Mouse (Mus musculus): ENCODE measurements around the gene Aven.

The Aven gene

GRCm38 (mm10) chr2:112669461-112669860, 176.7 kb downstream of the Aven start:
- DNase-seq (ENCODE audit: low spot score) = no peak

- no peak for DNase-seq (ENCODE audit: low spot score)
These were observed 183.4 kb downstream of the Aven start for GRCm38 (mm10) chr2:112676175-112676574.

- DNase-seq (ENCODE audit: low spot score) = no peak
These were observed 184.0 kb downstream of the Aven start for GRCm38 (mm10) chr2:112676721-112677120.

- DNase-seq (ENCODE audit: low spot score) = no peak
These were observed 184.5 kb downstream of the Aven start for GRCm38 (mm10) chr2:112677246-112677645.

- DNase-seq (ENCODE audit: low spot score) = no peak
These were observed 189.1 kb downstream of the Aven start for GRCm38 (mm10) chr2:112681817-112682216.
